Mouse (Mus musculus): ENCODE data around the gene 2410015M20Rik. TPM values are rescaled to one million over a fixed set of nuclear protein-coding genes. Genes with fewer than 3 reads are reported as not detected.
"Not testable (repeated sequence)": the region's sequence is repeated elsewhere in the genome, so short reads cannot be mapped to it uniquely, and the experiment has no call there.

The 2410015M20Rik gene
- polyA plus RNA-seq, 1 experiment from 2014 or later: 323 TPM

DNA sequence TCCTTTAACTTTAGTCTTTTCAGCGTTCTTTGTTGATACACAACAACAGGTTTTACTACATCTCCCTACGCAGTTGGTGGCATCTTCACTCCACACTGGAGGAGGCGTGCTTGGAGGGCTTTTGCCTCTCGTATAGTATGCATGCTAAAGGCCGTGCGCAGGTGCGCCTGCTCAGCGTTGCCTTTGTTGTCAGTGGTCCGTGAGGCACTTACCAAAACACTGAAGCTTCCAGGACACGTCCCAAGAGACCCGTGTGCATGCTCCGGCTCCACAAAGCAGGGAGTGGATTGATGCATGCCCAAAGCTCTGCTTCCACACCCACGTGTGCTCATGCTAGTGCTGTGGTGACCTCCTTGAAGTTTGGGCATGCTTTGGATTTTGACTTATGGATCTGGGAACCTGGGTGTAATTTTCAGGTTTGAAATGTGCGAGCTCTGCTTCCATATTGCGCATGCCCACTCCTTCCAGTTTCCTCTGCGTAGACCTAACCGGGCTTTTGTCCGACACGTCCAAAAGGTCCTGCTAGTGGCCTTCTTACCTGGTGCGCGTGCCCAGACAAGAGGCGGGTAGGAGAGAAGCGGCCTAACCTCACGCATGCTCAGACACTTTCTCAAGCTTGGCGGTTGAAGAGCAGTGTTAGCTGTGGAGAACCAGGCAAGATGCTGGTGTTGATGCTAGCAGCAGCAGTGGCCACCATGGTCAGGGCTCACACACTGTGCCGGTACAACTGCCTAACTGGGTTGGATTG lies 18.1 kb upstream of the 2410015M20Rik start, which contains the start of gene Catsperd:
TSS of gene Catsperd (plus strand) at position 614 of the 748 bp plus-strand sequence.
- DNase-seq (ENCODE audit: low read depth, low spot score): no peak
- in situ Hi-C loops (cut with MboI; ENCODE audit: low pct_unique_long_range_greater_than_20kb): loop anchor here (5.0 kb wide), 1 partner anchor 40 kb away; no protein-coding TSS in a partner anchor
- no peak for TF ChIP-seq CTCF (IDR thresholded peaks at IDR 0.05)
- POLR2A ChIA-PET: interaction anchor here (1.2 kb wide), 1 partner anchor 20 kb away, joined by 3 read pairs; no protein-coding TSS in a partner anchor
- no peak for ATAC-seq
- no peaks in the 10 kb centered on the region for H3K27me3 ChIP-seq
- CTCF ChIA-PET: interaction anchor here (1.1 to 1.8 kb wide), 2 partner anchors 28 to 41 kb away, joined by 4 to 9 read pairs; no protein-coding TSS in a partner anchor

DNA sequence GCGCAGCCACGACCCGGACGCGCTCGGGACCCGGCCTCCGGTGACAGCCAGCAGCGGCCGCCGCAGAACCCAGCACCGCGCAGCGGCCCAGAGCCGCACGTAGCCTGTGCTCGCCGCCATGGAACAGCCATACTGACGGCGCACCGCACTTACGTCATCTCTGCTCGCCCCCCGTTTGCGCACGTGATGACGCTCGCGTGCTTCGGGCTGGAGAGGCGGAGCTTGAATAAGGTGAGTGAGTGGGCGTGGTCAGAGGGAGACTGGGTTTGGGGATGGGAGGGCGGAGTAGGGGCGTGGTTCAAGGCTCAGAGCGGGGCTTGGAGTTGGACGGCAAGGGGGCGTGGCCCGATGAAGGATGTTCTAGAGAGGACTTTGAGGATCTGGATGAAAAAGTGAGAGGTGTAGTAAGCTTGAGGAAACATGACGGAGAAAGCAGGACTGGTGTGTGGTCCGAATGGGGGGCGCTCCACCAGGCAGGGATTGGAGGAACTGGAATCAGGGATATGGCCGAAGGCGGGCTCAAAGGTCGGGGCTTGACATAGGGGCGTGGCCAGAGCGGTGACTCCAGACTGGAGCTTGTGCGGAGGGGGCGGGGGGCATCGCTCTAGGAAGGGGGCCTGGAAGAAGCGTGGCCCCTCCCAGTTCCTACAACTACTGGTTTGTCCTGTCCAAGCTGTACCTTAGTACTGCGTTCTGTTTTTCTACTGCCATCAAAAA lies 17.3 kb upstream of the 2410015M20Rik start, which contains the start of gene Lonp1:
TSS of gene Lonp1 (minus strand) at position 134 of the 717 bp plus-strand sequence.
- in situ Hi-C loops (cut with MboI; ENCODE audit: low pct_unique_long_range_greater_than_20kb): loop anchor here (5.0 kb wide), 1 partner anchor 40 kb away; no protein-coding TSS in a partner anchor
- H3K27me3 ChIP-seq: no peaks in the 10 kb centered on the region
- DNase-seq (ENCODE audit: low read depth, low spot score): peak; percentile 83
- CTCF ChIA-PET: interaction anchor here (1.1 to 1.8 kb wide), 2 partner anchors 29 to 42 kb away, joined by 4 to 9 read pairs; no protein-coding TSS in a partner anchor
- no peak for TF ChIP-seq CTCF (IDR thresholded peaks at IDR 0.05)
- ATAC-seq: peak; percentile 77
- POLR2A ChIA-PET: interaction anchor here (1.2 kb wide), 1 partner anchor 19 kb away, joined by 3 read pairs; no protein-coding TSS in a partner anchor

DNA sequence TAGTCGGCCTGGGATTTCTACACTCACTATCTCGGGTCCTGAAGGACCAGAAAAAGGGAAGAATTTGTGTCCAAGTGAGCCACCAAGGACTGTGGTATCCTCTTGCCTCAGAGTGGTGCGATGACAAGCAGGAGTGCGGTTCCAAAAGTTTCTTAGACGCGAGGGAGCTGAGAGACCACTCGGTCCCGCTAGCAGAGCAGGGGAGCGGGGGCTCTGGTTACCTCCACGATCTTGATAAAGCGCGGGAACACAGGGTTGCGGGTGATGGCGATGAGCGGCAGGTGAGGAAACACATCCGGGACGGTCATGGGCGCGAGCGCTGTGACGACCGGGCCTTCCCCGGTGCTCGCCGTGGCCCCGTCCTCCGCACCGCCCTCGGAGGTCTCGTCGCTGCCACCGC lies 16.7 kb upstream of the 2410015M20Rik start:
- no peak for DNase-seq (ENCODE audit: low read depth, low spot score)
- no peaks in the 10 kb centered on the region for H3K27me3 ChIP-seq
- in situ Hi-C loops (cut with MboI; ENCODE audit: low pct_unique_long_range_greater_than_20kb): loop anchor here (5.0 kb wide), 1 partner anchor 41 kb away; no protein-coding TSS in a partner anchor
- CTCF ChIA-PET: no interaction called here
- ATAC-seq: peak; percentile 10
- no peak for TF ChIP-seq CTCF (IDR thresholded peaks at IDR 0.05)
- POLR2A ChIA-PET: interaction anchor here (1.0 kb wide), 1 partner anchor 43 kb away, joined by 4 read pairs; no protein-coding TSS in a partner anchor

DNA sequence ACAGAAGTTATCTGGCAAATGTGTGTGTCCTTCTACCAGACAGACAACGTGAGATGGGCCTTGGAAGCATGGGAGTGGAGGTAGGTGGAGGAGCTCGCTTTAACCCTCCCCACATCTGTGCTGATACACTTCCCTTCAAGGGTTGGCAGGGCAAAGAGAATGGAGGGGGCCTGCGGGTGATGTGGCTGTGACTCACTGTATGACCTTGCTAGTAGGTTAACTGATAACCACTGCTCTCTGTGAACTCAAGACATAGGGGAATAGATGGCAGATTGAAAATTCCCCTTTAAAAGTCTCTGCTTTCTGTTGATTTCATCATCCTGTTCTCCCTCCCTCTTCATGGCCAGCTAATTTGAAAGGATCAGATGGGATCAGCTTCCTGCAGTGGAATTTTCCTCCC lies 15.9 kb upstream of the 2410015M20Rik start:
- DNase-seq (ENCODE audit: low read depth, low spot score) (no peak), ATAC-seq (no peak)
- no peak for TF ChIP-seq CTCF (IDR thresholded peaks at IDR 0.05)
- POLR2A ChIA-PET: interaction anchor here (0.6 to 1.0 kb wide), 3 partner anchors 31 to 52 kb away, joined by 4 to 7 read pairs (median 4); no protein-coding TSS in a partner anchor
- in situ Hi-C loops (cut with MboI; ENCODE audit: low pct_unique_long_range_greater_than_20kb): loop anchor here (5.0 kb wide), 1 partner anchor 42 kb away; no protein-coding TSS in a partner anchor
- CTCF ChIA-PET: interaction anchor here (0.9 kb wide), 1 partner anchor 13 kb away, joined by 3 read pairs; no protein-coding TSS in a partner anchor
- H3K27me3 ChIP-seq: no peaks in the 10 kb centered on the region

DNA sequence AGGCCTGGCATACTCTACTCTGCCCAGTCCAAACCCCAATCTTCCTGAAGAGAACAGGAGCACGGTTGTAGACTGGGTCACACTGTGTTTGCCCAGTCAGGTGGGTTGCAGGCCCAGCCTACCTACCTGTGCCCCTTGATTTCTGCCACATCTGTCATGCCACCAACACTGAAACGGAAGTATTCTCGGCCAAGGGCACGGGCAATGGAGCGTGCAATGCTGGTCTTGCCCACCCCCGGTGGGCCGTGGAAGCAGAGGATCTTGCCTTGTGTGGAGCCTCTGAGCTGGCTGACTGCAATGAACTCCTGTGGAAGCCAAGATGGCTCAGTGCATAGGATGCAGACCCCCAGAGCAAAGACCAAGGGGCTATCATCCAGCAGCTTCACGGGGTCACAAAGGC lies 8.1 kb upstream of the 2410015M20Rik start:
- TF ChIP-seq CTCF (IDR thresholded peaks at IDR 0.05): no peak
- ATAC-seq (no peak), DNase-seq (ENCODE audit: low read depth, low spot score) (no peak)
- no peaks in the 10 kb centered on the region for H3K27me3 ChIP-seq
- POLR2A ChIA-PET: no interaction called here
- CTCF ChIA-PET: no interaction called here
- in situ Hi-C loops (cut with MboI; ENCODE audit: low pct_unique_long_range_greater_than_20kb): no loop called here

DNA sequence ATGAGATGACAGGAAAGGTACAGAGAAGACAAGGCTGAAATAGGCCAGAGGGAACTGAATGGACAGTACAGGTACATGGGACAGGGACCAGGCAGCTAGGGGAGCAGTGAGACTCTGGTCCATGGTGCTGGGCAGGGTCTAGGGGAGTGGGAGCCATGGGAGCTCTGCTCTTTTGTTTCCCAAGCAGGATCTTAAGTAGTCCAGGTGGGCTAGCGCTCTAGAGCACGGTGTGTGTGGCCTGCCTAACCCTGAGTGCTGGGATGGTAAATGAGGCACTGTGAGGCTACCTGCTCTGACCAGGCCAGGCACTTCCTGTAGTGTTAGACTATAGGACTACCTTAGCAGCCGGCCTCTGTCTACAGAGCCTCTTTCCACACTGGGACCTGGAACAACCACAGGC lies 7.2 kb upstream of the 2410015M20Rik start:
- H3K27me3 ChIP-seq: no peaks in the 10 kb centered on the region
- DNase-seq (ENCODE audit: low read depth, low spot score) (no peak), ATAC-seq (no peak)
- TF ChIP-seq CTCF (IDR thresholded peaks at IDR 0.05): no peak
- CTCF ChIA-PET: no interaction called here
- in situ Hi-C loops (cut with MboI; ENCODE audit: low pct_unique_long_range_greater_than_20kb): no loop called here
- POLR2A ChIA-PET: no interaction called here

DNA sequence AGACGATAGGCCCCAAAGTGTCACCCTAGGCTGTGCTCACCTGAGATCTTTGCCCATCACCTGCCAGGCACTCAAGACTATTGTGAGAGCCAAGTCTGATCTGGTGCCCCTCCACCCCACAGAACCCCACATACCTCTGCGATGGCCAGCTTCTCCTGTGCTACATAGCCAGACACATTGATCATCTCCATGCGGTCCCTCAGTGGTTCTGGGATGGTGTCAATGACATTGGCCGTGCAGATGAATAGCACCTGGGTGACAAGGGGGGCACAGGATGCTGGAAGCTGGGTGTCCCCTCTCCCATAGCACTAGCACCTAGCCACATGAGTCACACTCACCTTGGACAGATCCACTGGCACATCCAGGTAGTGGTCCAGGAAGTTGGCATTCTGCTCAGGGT lies 6.2 kb upstream of the 2410015M20Rik start:
- in situ Hi-C loops (cut with MboI; ENCODE audit: low pct_unique_long_range_greater_than_20kb): no loop called here
- ChIA-PET POLR2A (no interaction called here), CTCF (interaction anchor here (1.5 kb wide), 1 partner anchor 9 kb away, joined by 3 read pairs; no protein-coding TSS in a partner anchor)
- ATAC-seq (no peak), DNase-seq (ENCODE audit: low read depth, low spot score) (no peak)
- no peak for TF ChIP-seq CTCF (IDR thresholded peaks at IDR 0.05)
- H3K27me3 ChIP-seq: no peaks in the 10 kb centered on the region

DNA sequence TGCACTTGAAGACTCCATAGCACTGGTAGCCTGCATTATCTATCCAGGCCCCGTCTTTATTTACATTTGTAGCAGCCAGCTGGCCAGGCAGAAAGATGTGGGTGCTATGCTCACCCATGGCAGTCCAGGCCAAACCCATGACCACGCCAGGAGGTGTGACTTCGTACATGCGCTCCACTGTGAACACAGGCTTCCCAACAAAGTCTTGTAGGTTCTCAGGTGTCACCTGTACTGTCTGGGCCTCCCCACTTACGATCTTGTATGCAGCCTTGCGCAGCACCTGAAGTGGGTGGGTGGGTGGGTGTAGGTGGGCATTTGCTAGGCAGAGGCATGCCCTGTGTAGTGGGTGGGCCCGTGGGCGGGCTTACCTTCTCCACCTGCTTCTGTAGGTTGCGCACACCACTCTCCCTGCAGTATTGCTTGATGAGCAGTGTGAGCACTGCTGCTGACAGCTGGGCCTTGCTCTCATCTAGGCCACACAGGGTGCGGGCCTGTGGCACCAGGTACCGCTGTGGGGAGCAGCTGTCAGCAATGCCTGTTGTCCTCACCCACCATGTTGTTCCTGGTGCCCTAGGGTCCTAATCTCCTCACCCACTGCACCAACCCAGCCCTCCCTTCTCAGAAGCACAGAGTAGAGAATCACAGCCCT lies 5.7 kb upstream of the 2410015M20Rik start:
- TF ChIP-seq CTCF (IDR thresholded peaks at IDR 0.05): no peak
- in situ Hi-C loops (cut with MboI; ENCODE audit: low pct_unique_long_range_greater_than_20kb): no loop called here
- no peaks in the 10 kb centered on the region for H3K27me3 ChIP-seq
- ChIA-PET POLR2A (no interaction called here), CTCF (interaction anchor here (1.5 kb wide), 1 partner anchor 9 kb away, joined by 3 read pairs; no protein-coding TSS in a partner anchor)
- DNase-seq (ENCODE audit: low read depth, low spot score) (no peak), ATAC-seq (no peak)

DNA sequence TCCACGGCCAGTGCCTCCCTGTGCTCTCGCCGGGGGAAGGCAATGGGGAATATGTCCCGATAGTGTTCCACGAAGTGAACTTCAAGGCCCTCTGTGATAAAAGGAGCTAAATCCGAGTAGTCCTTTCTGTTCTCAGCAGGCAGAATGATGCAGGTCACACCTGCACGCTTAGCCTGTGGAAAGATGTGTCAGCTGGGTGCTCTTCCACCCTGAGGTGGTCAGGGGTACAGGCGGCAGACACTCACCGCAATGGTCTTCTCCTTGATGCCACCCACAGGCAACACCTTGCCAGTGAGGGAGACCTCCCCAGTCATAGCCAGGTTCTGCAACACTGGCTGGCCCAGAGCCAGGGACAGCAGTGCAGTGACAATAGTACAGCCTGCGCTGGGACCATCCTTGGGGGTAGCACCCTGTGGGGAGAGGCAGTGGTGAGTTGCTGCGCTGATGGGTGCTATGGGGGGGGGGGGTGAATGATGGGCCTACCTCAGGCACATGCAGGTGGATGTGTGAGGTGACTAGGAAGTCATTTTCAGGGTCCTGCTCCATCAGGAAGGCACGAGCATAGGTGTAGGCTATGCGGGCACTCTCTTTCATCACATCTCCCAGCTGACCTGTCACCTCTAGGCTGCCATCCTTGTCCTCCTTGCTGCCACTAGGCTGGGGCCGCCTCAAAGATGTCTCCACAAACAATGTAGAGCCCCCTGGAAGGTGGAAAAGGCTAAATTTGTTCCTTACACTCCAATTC lies 5.0 kb upstream of the 2410015M20Rik start:
- in situ Hi-C loops (cut with MboI; ENCODE audit: low pct_unique_long_range_greater_than_20kb): no loop called here
- POLR2A ChIA-PET: interaction anchor here (0.7 to 1.3 kb wide), 2 partner anchors 10 to 30 kb away, joined by 3 to 5 read pairs; partner anchors contain the start of genes Safb and Safb2
- ATAC-seq: no peak
- no peak for DNase-seq (ENCODE audit: low read depth, low spot score)
- no peak for TF ChIP-seq CTCF (IDR thresholded peaks at IDR 0.05)
- CTCF ChIA-PET: interaction anchor here (1.5 kb wide), 1 partner anchor 10 kb away, joined by 3 read pairs; no protein-coding TSS in a partner anchor
- no peaks in the 10 kb centered on the region for H3K27me3 ChIP-seq

DNA sequence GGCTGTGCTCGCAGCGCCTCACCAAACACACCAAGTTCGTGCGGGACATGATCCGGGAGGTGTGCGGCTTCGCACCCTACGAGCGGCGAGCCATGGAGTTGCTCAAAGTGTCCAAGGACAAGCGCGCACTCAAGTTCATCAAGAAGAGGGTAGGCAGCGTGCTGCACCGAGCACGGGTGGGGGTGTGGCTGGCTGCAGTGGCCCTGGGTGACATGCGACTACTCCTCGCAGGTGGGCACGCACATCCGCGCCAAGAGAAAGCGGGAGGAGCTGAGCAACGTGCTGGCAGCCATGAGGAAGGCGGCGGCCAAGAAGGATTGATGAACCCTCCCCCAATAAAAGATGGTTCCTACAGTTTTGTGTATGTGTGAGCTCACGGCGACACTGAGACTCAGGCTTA lies 4.3 kb upstream of the 2410015M20Rik start:
- ATAC-seq; H3K27me3 ChIP-seq; CTCF ChIA-PET; in situ Hi-C loops (cut with MboI; ENCODE audit: low pct_unique_long_range_greater_than_20kb); DNase-seq (ENCODE audit: low read depth, low spot score): not testable (repeated sequence)
- POLR2A ChIA-PET: interaction anchor here (0.7 to 1.3 kb wide), 2 partner anchors 10 to 29 kb away, joined by 3 to 5 read pairs; partner anchors contain the start of genes Safb and Safb2
